Mouse (Mus musculus): ENCODE data around the gene Atg2a.

Gene Atg2a

DNA sequence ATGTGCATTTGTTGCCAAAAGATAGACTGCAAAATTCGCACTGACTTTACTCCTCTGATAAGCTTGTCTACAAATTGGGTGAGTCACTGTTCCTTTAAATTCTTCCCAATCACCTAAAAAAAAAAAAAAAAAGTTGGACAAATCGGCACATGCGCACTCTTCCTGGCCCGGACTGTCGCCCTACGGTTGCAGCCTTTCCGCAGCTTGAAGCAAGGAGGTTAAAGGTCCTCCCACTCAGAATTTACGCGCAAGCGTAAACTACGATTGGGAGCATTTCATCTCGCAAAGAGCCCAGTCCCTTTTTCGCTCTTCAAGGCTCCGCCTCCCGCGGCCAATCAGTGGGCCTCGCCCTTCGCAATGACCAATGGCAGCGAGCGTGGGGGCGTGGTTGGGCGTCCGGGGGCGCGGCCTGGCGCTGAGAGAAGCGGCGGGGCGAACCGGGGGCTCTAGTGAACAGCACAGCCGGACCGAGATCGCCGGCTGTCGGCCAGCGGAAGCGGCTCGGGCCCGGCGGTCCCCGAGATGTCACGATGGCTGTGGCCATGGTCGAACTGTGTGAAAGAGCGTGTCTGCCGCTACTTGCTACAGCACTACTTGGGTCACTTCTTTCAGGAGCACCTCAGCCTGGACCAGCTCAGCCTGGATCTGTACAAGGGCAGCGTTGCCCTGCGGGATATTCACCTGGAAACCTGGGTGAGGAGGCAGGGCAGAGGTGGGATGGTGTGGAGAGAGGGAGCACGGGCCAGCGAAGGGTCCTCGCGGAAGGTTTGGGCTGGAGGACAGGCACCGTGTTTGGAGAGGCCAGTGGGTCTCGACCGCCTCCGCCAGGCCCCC, at the start of gene Atg2a:
Gene Atg2a, plus strand, starts transcription at position 395 of the 834 bp plus-strand sequence.
- peak; percentile 99 for DNase-seq (ENCODE audit: low read depth, low spot score)

DNA sequence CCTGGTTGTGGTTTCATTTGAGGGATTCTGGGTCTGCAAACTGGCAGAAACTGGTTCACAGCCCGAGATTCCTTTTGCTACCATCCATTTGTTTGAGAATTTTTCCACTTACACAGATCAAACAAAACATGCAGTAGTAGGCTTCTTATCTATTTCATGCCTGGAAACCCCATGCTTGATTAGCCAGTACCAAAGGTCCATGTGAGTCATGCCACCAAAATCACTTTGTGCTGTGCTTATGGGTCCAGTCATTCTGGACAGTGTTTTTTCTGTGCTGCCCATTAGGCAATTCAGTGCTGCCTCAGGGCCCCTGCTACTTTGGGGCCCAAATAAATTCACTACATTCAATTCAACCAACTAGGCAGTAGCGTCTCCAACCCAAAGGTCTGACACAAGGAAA, 37.2 kb upstream of the Atg2a start:
- DNase-seq (ENCODE audit: low read depth, low spot score) = no peak

DNA sequence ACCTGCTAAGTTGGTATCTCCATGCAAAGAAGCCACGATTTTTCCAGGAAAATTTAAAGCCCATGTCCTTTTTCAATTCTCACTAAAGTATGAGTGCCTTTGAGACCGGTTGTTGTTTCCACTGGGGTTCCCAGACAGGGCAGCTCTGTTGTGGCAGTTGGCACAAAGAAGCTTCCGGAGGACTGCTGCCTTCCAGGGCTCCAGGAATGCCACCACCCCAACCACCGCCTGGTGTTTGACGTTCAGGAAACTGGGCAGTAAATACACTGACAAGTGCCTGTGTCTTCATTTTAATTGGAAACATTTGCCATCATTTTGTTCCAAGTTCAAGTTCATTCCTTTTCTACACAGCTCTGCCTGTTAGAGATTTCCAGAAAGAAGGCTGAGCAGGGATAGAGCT, 34.8 kb upstream of the Atg2a start:
- DNase-seq (ENCODE audit: low read depth, low spot score) = no peak

DNA sequence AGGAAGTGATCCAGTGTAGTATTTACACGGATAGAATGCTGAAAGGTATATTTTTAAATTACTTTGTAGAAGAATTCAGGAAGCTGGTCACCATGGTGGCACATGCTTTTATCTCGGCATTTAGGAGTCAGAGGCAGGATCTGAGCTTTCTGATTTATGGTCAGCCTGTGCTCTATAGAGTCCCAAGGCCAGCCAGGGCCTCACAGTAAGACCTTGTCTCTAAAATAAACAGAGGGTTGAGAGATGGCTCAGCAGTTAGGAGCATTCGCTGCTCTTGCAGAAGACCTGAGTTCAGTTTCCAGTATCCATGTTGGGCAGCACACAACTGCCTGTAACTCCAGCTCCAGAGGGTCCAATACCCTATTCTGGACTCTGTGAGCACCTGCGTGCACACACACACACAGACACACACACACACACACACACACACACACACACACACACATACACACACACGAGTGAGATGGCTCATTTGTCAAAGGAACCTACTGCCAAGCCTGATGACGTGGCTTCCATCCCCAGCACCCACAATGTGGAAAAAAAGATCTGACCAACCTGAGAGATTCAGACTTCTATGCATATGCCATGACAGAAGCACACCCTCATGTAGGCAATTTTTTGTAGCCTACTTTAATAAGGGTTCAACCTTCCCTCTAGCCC, 25.3 kb upstream of the Atg2a start:
- DNase-seq (ENCODE audit: low read depth, low spot score) = no peak

DNA sequence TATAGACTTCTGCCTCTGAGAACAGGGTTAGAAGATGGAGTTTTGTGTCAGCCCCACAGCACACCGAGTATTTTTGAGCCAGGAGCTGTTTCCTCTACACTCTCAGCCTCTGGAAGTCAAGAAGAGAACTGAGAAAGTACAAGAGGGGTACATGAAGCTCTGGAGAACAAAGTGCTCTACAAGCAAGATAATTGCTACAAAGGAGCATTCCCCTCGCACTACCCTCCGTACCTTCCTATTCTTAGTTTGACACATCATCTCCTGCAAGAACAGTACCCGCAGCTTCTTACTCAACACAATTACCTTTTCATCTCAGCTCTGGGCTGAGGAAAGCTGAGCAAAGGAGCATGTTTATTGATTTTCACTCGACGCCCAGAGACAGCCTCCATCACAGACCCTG, 22.9 kb upstream of the Atg2a start:
- no peak for DNase-seq (ENCODE audit: low read depth, low spot score)

DNA sequence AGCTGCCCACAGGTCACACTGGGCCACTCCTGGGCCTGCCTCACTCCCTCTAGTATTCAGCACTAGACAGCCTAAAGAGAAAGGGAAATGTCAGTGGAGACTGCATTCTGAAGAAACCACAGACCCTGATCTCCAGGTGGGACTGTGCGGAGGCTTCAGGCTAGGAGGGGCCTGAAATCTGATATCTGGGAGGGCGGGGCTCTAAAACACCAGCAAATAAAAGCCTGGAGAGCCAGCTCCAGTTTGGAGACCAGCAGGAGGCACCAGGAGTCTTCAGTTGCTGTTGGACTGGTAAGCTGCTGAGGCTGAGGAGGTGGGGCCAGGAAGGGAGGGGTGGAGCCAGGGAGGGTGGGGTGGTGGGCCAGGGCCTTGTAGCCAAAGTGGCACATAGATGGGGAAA, 15.3 kb upstream of the Atg2a start, which contains the start of gene Gpha2:
Gene Gpha2, plus strand, starts transcription at position 246 of the 400 bp plus-strand sequence.
- DNase-seq (ENCODE audit: low read depth, low spot score) = no peak

DNA sequence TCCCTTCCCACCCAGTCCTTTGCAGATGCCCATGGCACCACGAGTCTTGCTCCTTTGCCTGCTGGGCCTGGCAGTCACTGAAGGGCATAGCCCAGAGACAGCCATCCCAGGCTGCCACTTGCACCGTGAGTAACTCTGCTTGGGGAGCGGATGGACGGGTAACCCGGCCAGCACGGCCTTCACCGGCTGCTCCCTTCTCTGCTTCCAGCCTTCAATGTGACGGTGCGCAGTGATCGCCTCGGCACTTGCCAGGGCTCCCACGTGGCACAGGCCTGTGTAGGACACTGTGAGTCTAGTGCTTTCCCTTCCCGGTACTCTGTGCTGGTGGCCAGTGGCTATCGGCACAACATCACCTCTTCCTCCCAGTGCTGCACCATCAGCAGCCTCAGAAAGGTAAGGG, 14.7 kb upstream of the Atg2a start:
- DNase-seq (ENCODE audit: low read depth, low spot score) = no peak

DNA sequence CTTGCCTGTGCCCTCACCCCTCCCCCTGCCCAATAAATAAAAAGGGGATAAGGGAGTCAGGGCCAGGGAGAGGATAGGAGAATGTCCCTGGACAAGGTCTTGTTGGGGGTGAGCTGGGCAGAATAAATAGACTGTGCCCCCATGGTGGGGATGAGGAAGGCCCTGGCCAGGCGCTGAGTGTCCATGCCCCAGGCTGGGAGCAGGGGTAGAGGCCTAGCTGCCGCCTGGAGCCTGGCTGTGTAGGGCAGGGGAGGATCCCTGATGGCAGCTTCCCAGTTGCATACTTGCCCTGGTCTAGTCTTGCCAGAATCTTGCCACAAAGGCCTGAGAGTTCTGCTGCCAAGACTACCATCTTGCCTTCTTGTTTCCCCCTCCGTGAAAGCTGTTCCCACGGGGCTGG, 13.6 kb upstream of the Atg2a start:
- DNase-seq (ENCODE audit: low read depth, low spot score) = no peak

DNA sequence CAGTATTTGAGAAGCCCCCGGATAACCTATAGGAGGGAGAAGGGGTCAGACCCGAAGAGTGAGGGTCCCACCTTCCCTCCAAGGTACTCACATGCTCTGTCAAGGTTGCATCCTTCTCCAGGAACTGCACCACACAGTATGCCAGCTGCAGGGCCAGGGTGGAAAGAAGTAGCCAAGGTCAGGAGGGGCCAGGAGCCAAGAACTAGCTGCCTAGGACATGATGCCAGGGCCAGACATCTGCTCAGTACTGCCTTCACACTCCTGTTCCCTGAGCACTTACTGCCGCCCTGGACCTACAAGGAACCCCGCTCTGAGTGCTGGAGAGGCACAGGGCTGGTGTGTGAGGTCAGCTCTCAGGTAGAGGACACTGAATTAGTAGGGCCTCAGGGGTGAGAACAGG, 11.1 kb upstream of the Atg2a start:
- DNase-seq (ENCODE audit: low read depth, low spot score) = no peak

DNA sequence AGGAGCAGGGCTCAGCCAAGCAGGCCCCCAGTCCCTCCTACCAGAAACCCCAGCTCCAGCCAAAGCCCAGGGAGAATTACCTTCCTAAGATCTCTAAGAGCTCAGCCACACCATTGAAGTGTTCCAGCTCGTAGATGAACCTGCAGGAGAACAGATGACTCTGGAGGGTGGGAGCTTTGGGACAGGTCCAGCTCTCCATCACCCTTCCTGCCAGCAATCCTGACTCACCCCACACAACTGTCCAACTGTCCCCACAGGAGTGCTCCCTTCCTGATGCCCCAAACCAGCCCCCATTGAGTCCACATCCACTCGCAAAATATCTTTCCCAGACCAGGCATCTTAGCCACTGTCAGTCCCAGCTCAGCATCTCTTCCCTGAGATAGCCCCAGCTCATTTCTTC, 10.4 kb upstream of the Atg2a start:
- no peak for DNase-seq (ENCODE audit: low read depth, low spot score)

DNA sequence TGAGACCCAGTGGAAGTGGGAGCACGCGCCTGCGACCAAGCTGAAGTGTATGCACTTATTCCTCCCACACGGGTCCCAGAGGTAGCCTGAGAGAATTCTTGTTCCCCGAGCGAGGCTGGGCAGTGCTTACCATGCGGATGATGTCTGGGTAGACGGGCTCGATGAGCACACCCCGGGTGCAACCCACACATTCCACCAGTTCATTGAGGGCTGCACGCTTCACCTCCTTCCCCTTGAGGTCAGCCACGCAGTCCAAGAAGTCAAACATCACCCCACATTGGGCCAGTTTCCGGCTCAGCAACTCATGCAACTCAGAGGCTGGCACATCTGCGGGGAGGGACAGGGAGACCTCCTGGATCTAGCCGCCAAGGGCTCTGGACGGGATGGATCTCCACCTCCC, 7.8 kb upstream of the Atg2a start:
- DNase-seq (ENCODE audit: low read depth, low spot score) = no peak

DNA sequence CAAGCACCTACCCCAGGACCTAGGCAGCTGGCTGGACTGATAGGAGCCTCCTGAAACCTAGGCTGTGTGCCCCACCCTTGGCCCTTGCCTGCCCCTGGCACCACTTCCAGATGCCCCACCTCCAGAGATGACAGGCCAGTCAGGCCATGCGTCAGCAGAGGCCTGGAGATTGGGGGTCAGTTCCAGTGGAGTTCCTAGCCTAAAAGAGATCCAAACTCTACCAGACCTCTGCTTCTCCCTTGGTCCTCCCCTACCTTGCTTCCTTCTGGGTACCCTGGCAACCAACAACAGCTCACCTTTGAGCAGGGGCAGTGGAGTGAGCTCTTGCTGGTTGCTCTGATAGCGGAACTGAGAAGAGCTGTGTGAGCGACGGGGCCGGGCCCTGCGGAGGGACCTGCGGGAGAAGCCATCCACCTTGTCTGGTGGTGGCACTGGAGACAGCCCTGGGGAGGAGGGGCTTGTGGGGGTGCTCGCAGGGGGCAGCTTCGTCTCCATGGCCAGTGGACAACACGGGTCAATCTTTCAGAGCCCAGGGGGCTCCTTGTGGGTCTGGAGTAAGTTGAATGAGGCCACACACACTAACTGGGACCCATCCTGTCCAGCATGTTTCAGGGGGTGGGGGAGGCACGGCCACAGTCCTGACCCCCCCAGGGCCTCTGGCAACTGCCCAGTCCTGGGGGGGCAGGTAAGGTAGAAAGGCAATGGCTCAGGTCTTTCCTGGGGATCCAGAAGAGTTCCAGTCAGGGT, 7.0 kb upstream of the Atg2a start:
- DNase-seq (ENCODE audit: low read depth, low spot score) = no peak

DNA sequence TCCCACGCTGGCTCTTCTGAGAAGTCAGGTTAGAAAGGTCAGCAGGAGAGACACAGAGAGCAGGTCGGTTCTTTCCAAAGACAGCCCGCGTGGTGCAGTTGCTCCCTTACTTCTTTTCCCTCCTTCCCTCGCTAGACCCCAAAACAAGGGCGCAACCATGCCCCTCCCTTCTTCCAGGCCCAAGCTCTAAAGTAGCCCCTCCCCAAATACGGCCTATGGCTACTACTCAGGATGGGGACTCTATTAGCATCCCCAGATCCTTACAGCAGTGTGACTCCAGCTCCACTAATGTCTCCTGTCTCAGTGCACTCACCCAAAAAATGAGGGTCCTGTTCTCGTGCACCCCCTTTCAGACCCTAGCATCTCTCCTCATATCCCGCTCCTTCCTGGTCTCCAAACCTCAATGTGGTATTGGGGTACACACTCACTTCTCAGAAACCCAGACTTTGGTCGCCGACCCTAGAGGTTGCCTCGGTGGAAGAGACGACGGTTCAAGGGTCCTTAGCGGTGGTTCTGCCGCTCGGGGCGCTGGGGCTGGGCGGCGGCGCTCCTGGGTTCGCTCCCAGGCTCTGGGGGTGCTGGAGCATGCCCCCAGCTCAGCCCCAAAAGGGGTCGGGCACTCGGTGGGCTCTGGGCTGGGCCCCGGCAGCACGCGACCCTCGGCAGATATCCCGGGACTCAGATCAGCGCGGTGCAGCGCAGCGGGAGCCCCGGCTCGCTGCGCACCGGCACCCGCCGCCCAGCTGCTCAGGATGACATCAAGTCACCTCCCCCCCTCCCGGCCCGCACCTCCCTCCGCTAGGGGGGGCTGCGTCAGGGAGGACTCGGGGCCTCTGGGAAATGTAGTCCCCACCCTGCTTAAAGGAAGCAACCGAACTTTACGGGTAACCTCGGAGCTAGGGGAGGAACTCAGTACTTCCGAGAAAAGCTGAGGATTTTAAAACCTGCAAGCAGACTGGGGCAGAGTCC, 6.1 kb upstream of the Atg2a start, which contains the start of gene Ppp2r5b:
Gene Ppp2r5b, minus strand, starts transcription at position 789 of the 969 bp plus-strand sequence.
- peak; percentile 94 for DNase-seq (ENCODE audit: low read depth, low spot score)

DNA sequence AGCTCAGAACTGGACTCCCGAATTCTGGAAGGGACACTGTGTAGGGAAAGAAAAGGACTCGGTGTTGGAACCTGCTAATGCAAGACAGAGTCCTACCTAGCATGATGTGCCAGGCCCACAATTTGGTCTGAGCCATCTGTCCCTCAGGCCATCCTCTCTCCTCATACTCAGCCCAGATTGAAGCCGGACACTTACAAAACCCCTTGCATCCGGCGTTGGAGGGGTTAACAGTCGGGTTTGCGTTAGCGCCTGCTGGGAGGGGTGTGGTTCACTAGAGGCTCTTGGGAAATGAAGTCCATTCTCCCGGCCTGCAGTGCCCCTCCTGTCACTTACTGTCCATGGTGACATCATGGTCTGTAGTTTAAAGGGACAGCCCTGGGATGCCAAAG, 5.4 kb upstream of the Atg2a start:
- DNase-seq (ENCODE audit: low read depth, low spot score) = peak; percentile 92

DNA sequence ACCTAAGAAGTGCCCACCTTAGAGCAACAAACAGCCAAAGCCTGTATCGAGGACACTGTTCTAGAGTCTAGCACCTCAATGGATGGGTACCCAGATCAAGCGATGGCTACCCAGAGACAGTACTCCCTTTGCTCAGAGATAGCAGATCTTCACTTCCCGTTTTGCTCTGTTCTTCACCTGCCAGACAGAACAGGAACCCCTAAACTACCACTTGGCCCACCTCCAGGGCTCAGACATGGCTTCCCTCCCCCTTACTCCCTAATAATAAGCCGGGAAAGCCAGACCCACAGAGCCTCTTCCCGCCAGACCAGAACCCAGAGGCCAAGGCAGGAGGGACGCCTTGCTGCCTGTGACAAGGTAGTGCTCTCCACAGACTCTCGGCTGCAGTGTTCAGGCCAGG, 4.6 kb upstream of the Atg2a start:
- DNase-seq (ENCODE audit: low read depth, low spot score) = peak; percentile 61

DNA sequence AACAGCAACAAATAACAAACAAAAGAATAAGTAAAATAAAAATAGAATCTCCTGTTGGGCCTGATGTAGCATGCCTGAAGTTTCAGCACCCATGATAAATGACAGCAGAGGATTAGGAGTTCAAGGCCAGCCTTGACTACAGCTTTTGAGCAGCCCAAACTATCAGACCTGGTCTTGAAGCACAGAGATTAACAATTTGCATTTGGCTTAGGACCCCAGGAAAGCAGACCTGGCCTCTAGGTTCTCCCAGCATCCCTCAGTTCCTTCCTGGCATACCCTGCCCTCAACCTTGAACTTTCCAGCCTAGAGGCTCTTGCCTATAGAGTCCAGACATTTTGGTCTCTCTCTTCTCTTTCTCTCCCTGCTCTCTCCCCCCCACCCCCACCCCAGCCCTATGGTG, 2.7 kb upstream of the Atg2a start:
- DNase-seq (ENCODE audit: low read depth, low spot score) = no peak

DNA sequence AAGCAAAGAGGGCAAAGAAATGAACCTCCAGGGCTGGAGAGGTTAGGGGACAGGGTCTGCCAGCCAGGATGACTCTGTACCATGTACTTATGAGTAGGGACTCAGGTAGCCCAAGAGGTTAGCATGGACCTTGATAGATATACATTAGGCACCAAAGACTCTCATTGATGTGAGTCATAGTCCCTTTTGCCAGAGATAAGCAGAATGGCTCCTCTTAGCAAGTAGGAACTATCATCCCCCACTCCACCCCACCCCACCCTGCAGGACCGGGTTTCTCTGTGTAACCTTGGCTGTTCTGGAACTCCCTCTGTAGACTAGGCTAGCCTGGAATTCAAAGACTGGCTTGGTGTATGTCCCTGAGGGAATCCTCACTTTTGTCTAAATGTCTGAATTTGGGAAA, 1.3 kb upstream of the Atg2a start:
- no peak for DNase-seq (ENCODE audit: low read depth, low spot score)

DNA sequence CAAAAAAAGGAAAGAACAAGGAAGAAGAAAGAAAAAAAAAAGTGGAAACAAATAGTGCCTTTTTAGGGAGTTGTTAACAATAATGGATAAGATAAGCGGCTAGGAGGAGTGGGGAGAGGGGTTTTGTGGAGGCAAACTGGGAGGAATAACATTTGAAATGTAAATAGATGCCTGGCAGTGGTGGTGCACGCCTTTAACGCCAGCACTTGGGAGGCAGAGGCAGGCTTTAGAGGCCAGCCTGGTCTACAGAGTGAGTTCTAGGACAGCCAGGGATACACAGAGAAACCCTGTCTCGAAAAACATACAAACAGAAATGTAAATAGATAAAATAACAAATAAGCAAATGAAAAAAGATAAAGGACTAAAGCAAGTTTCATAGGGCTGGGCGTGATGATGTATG, 743 bp upstream of the Atg2a start:
- DNase-seq (ENCODE audit: low read depth, low spot score) = no peak

DNA sequence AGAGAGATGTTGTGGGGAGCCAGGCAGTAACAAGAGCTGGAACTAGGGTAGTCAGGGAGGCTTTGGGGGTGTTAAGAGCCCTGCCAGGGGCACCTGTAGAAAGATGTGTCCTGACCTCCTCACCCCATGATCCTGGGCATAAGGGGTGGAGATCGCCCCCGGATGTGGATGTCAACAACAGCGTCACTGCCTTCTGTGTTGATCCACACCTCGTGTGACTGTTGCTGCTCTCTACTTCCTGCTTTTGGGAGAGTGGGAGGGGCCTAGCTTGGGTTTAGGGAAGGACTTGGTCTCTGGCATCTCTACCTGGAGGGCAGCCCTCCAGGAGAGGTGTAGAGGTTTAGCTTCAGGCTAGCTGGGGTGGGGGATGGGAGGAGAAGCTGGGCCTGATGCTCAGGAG, 813 bp downstream of the Atg2a start:
- peak; percentile 85 for DNase-seq (ENCODE audit: low read depth, low spot score)

DNA sequence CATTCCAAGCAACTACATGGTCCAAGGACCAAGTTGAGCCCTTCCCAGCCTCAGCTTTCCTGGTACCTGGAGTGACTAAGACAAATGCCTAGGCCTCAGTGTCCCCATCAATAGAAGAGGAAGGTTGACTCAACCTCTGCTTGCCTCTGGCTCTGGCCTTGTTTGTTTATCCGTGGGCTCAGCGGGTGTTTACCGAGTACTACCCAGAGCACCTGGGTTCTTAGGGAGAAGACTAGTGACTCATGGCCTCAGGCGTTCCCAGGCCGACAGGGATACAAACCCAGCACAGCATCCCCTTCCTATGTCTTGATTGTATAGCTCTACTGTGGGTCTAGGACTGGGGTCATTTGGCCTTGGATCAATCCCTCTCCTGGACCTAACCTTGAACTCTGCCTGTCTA, 1.8 kb downstream of the Atg2a start:
- DNase-seq (ENCODE audit: low read depth, low spot score) = no peak

DNA sequence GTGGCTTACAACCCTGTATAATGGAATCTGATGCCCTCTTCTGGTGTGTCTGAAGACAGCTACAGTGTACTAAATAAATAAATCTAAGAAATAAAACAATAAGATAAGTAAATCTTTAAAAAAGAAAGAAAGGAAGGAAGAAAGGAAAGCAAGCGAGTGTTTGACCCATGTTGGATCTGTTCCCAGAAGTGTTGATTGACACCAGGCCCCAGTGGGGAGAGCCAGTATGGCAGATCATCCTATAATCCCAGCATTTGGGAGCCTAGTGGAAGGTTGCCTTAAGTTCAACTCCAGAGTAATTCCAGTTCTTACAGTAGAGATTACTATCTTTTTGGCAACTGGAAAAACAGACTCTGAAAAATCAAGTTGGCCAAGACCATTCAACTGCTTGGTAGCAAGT, 4.3 kb downstream of the Atg2a start:
- DNase-seq (ENCODE audit: low read depth, low spot score) = no peak
